Mouse (Mus musculus): ENCODE results near the gene Atp6v0b.
A peak's percentile ranks its signal among the peaks of the same experiment; 100 is the strongest.

The Atp6v0b gene

DNA sequence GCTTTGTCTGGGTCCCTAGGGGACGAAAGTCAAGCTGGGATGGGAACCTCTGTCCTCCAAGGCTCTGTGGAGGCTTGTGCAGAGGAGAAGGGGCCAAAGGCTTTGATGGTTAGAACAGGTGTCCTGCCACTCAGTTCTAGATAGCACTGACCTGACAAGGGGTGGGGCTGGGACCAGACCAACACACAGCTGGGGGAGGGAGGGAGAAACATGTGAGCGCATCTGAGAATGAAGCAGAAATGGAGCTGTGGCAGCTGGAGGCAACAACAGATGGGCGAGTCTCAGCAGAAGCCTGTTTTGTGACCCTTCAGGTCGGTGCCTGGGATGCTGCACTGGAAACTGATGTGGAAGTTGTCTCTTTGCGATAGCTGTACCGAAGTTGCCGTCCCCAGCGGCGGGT, 17.8 kb downstream of the Atp6v0b start:
- no peak for DNase-seq

DNA sequence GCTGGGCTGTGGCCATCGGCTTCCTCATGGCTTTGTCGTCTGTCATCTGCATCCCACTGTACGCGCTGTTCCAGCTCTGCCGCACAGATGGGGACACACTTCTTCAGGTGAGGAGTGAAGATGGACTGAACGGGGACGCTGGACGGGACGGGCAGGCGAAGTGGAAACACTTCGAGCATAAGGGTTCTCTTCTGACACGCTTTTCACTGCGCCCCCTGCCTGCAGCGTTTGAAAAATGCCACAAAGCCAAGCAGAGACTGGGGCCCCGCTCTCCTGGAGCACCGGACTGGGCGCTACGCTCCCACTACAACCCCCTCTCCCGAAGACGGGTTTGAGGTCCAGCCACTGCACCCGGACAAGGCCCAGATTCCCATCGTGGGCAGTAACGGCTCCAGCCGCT, 19.3 kb downstream of the Atp6v0b start:
- DNase-seq, result peak; percentile 47 to 82

DNA sequence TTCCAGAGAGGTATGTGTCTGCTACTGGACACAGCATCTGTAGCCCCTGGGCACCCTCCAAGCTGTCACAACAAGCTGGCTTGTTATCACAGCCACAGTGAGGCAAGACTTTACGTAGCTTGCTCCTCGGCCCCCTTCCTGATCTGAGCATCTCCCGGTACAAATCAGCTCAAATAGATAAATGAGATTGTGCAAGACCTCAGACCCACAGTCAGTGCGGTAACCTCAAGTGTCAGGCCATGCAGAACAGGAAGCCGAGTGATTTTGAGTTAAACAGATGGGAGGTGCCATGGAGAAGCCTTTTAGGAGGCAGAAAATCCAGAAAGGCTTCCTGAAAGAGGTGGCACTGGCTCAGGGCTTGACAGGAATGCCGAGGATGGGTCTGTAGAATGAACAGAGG, 20.1 kb downstream of the Atp6v0b start:
- DNase-seq, result no peak

DNA sequence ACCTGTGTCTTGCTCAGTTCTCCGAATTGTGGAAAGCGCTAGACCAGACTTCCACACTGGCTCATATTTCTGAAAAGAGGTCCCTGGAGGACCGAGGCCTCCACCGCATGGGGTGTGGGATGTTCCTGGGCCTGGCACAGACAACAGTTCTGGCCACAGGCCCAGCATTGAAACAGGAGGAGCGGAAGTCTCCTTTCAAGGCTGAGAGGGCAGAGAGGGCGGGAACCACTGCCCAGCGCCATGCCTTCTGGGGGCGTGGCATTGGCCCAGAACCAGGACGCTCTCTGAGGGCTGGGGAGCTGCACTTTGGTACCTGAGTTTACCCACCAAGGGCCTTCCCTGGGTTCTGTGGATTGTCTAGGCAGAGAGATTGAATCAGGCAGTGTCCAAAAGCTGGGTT, 21.1 kb downstream of the Atp6v0b start:
- peak; percentile 92 to 95 for DNase-seq

DNA sequence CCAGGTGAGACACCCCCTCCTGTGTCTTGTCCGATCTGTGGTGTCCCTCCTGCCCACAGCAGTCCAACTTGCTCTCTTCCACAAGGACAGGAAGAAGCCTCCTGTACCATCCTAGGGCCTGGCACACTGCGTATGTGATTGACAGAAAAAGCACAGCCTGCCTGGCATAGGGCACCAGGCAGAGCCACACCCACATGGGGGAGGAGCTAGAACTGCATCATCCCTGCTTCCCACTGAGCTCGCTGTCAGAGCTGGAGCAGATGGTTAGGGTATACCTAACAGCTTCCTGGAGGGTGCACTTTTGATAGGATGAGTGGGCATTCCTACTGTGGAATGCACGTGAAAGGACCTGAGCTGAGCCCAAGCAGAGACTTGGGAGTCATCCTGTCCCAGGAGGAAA, 24.3 kb downstream of the Atp6v0b start:
- peak in 1 of 2 experiments; percentile 69 for DNase-seq

DNA sequence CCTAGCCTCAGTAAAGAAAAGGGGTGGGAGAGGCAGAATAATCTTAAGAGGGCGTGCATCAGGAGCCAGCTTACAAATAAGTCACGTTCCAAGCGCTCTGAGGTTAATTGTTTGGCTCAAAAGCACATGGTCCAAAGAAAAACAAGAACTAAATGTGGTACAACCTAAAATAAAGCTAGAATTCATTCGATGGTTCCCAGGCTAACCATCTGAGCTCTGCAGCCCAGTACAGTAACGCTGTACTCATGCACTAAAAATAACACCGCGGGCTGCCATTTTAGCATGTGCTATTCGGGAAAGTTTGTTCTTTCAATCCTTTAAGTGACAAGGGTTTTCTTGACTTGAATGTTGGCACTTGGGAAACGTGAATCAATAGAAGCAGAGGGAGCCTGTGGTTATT, 26.6 kb downstream of the Atp6v0b start:
- no peak for DNase-seq

DNA sequence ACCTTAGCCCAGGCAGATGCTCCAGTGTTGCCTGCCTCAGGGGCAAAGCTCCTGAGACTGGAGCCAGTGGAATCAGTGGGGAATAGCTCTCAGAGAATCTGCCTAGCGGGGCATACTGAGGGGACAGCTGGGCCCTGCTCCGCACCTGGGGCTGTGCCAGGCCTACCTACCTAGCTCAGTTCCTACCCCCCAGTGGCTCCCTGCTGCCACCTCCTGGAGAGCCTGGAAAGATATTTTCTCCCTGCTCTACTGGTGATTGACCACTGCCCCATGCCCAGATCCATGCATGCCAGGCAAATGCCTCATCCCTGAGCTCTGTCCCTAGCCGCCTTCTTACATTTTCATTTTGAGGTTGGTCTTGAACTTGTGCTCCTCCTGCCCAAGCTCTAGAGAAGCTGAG, 28.3 kb downstream of the Atp6v0b start:
- peak; percentile 69 to 91 for DNase-seq

DNA sequence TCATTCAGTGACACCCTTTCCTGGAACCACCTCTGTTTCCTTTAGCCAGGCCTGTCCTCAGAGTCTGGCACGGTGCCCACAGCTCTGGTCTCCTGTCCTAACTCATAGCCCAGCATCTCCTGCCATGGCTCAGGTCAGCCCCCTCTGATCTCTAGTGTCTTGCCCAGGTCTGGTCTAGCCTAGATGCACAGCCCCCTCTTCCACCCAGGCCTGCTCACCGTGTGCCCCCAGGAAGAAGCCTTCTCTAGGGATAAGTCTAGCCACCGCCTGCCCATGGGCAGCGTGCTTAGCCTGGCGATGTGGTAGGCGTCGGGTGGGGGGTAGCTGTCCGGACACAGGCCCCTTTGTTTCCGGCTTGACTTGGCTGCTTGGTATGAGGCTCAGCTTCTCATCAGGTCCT, 32.0 kb downstream of the Atp6v0b start:
- DNase-seq, result peak in 1 of 2 experiments; percentile 44

DNA sequence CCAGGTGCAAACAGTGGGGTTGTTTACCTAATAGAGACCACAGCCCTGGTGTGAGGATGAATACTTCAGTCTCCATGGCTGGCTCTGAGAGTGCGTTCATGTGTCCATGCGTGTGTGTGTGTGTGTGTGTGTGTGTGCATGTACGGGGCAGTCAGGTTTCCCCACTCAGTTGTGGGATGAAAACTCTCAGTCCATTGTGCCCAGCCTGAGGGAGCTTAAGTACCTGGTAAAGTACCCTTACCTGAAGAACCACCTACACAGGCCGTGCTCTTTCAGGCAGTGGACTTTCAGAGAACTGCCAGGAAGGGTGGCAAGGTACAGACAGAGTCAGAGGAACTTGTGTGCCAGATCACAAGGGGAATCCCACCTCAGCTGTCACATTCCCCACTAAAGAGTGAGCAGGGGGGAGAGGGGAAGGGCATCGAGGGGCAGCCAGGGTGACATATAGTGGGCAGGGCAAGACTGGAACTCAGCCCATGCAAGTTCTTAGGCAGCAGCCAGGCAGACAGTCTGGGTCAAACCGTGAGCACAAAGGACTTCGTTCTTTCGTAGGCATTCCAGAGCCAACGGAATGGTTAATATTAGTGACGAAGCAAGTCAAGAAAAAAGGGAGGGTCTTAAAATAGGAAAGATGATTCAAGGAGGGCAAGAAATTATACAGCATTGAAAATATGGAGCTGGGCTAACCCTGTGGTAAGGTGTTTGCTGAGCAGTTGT, 34.8 kb downstream of the Atp6v0b start:
- DNase-seq, result peak in 1 of 2 experiments; percentile 44

DNA sequence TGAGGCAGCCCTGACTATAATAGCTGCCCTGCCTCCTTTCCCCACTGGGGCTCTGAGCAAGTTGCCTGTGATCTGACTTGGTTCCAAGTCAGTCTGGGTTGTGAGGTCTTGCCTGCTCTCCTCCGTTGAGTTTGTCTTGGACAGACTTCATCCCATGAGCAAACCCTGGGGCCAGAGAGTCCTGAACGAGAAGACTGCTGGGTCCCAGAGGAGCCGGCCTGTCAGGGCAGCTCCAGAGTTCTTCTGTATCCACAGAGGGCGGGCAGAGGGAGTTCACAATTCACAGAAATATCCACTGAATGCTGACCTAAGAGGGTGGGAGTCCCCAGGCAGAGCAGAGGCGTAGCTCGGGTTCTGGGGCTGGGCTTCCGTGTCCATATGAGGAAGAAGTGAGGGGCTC, 36.3 kb downstream of the Atp6v0b start:
- DNase-seq, result peak in 1 of 2 experiments; percentile 24

DNA sequence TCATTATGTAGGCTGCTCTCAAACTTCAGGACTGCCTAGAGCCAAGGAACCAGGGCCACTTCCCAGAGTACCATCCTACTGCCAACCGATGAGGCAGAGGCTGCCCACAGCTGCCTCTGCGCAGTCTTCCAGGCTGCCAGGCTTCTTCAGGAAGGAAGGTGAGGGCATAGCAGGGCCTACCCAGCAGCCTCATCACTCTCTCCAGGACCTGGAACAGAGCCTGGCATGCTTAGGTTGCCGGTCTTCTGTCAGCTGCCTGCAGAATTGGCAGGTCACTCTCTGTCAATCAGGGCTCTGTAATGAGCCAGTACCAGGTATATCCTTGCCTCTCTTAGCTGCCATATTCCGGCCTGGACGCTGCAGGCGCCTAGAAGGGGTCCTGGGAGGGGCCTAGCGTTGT, 37.0 kb downstream of the Atp6v0b start:
- DNase-seq, result no peak

DNA sequence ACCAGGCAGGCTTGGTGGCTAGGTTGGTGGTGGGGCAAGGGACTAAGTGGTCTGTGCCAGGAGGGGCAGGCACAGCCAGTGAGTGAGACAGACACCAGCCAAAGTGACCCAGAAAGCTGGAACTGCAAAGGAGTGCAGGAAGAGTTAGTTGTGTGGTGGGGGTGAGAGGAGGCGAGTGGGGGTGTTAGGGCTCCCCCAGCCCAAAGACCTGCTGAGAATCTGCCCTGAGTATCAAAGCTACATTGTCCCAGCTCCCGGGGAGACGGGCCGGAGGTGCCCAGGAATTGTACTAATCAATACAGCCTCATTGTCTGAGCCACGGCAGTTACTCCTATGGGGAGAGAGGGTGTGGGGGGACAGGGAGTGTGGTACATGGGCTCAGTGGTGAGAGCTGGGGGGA, 37.6 kb downstream of the Atp6v0b start:
- no peak for DNase-seq

DNA sequence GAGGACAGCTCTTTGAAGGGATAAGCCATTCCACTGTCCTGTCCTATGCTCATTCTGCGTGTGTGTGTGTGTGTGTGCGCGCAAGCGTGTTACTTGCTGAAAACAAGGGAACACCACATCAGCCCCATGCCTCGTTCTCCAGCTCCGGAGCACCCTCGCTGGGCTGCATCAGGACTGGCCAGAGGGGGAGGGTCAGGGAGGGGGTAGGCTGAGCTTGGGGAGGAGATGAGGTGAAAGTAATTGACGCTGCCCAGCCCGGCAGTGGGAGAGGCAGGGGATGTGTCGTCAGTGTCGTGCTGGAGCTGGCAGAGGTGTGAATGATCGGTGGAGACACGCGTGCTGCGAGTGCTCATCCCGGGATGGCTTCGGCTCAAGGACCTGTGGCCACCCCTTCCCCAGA, 38.1 kb downstream of the Atp6v0b start:
- DNase-seq, result no peak

DNA sequence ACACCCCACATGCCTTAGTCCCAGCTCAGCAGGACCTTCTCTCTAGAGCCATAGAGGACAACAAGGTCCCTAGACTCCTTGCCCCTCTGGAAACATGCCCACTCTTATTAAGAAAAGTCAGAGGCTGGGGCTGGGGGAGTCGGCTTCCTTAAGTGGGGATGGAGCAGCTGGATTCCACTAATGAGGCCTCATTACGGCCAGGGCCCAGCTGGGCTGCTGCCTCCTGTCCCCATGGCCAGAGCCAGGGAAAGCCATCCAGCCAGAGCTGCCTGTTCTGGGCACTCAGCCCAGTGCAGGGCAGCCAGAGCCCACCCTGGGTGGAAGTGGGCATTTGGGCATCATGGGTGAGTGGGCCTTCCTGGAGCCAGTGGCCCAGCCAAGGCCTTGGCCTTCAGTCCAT, 40.1 kb downstream of the Atp6v0b start:
- DNase-seq, result no peak

DNA sequence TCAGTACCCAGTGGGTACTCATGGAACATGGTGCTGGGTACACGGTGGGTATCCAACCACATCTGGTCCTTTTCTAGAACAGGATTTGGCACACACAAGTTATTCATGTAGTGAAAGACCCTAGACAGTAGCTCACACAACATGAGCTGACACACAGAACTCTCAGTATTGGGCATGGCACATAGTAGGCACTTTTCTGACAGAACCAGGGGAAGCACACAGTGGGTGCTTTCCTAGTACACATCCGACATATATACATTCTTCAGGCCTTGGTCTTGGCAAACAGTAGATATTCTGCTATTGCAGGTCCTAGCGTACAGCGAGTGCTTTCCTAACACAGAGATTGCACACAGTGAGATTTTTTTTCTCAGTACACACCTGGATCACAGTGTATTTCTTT, 40.9 kb downstream of the Atp6v0b start:
- no peak for DNase-seq

DNA sequence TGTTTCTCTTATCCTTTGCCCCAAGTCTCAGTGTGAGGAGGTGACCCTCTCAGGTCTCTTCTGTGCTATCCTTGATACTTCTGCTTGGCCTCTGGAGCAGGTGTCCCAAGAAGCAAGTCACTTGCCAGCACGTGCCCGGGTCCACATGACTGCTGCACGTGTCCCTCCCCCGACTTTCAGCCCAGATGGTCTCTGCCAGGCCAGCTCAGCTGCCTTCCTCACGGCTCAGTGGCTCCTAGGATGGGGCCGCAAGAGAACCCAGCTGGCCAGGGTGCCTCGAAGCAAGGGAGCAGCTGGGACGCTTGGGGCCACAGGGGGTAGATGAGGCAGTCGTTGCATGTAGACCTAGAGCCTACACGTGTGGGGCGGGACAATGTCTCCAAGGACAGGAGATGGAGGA, 41.8 kb downstream of the Atp6v0b start:
- peak in 1 of 2 experiments; percentile 41 for DNase-seq

DNA sequence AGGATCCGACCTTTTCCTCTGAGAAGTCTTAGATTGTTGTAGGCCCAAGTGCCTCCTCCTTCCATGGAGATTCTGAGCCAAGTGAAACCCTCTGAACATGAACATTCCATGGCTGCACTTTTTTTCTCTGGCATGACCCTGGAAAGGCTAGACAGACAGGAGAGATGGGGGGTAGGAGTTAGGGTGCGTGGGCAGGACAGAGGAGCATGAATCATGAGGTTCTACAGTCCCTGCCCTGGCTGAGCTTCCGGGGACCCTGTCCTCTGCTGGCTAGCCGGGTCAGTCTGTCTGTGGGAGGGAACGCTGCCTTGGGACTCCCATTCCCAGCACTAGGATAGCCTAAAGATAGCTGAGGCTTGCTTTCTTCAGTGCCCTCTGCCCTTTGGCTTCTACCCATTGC, 42.7 kb downstream of the Atp6v0b start:
- no peak for DNase-seq

DNA sequence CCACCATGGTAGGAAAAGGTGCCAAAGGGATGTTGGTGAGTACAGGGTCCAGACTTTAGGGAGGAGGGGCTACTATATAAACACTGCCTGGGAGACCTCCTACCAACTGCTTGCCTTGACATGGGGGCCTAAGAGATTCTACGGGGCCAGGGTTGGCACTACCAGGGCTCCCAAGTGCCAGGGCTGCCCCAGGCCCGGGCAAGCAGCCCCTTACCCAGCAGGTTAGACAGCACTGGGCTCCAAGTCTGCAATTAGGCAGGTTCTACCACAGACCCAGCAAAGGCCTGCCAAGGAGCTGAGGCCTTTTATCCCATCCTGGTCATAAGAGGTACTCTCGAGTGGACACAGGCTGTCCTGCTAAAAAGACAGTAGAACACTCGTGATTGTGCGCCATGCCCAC, 44.0 kb downstream of the Atp6v0b start:
- no peak for DNase-seq

DNA sequence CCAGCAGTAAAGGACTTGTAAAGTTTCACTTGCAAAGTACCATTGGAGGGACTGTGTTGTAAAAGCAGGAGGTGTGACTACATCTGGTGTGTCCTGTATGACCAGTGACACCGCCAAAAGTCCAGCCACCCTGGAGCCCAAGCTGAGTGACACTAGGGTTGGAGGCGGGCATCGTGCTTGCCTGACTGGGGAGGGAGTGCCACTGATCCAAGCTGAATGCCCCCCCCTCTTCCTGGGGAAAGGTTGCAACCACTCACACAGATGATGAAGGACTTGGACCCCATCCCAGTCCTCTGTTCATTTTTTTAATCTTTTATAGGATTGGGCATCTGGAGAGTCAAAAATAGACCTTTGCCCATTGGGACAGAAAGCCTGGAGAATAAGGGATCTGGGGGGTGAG, 45.6 kb downstream of the Atp6v0b start:
- DNase-seq, result peak; percentile 39 to 68

DNA sequence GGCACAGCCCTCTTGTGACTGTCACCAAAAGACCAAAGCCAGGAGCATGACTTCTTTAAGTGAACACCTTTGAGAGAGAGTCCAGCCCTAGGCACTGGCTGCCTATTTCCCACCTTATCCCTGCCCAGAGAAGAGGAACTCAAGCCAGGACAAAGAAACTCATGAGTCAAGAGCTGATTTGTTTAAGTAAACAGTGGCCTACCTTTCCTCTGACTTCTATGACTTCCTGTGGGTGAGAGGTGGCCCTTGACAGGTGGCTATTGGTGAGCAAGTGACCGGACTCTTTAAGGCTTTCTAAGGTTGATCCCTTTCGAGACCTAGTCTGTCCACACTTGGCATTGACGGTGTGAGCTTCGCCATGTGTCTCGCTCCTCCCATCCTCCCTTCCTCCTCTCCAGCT, 46.3 kb downstream of the Atp6v0b start:
- no peak for DNase-seq

DNA sequence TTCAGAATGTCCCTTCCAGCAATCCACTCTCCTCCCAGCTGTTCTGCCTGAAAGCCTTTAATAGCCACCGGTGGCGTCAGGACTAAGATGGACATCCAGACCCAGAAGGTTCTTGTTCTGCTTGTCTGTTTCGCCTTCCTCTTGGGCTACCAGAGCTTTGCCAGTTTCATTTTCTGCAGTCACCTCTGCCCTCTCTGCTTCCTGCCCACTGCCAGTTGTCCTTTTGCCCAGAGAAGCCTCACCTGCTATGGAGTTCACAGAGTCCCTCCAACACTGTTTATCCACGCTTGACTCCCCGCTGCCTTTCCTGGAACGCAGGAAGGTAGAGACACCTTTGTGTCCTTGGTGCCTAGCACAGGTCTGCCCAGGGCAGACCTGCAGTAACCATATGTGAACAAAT, 47.8 kb downstream of the Atp6v0b start:
- DNase-seq, result peak; percentile 74 to 79

DNA sequence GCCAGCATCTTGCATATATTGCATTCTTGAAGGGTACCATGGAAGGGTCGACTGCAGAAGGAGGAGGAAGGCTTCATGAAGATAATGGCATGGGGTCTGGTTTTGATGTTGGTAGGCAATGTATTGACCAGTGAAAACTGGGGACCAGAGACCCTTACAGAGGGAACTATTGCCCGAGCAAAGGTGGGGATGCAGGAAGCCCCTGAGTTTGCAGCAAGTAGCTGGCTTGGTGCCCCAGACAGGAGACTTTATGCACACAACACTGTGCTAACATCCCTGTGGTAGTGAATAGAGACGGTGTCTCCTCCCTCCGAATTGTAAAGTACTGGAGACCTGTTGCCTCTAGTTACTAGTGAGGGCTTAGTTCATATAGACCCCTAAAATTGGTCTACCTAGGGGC, 49.9 kb downstream of the Atp6v0b start:
- DNase-seq, result no peak

DNA sequence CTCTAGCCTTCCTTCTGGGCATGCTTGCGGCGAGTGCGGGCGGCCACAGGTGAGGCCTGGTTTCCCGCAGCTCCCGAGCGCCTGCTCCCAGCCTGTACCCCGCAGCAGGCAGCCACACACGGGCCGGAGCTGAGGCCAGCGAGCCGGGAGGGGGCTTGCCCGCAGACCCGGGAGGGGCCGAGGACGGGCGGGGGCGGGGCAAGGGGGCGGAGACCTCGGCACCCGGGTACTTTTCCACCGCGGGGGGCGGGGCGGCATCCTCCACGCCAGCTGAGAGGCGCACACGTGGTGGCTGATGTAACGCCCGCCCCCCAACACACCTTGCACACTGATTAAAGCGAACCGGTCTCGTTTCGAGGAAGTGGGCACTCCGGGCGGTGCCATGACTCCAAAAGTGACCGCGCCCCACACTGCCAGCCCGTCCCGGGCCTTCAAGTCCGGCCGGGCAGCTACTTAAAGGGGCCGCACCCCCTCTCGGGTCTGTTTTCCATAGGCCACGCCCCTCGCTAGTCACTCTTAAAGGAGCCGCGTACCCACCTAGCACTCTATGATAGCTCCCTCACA, 50.8 kb downstream of the Atp6v0b start:
- peak; percentile 94 to 98 for DNase-seq

DNA sequence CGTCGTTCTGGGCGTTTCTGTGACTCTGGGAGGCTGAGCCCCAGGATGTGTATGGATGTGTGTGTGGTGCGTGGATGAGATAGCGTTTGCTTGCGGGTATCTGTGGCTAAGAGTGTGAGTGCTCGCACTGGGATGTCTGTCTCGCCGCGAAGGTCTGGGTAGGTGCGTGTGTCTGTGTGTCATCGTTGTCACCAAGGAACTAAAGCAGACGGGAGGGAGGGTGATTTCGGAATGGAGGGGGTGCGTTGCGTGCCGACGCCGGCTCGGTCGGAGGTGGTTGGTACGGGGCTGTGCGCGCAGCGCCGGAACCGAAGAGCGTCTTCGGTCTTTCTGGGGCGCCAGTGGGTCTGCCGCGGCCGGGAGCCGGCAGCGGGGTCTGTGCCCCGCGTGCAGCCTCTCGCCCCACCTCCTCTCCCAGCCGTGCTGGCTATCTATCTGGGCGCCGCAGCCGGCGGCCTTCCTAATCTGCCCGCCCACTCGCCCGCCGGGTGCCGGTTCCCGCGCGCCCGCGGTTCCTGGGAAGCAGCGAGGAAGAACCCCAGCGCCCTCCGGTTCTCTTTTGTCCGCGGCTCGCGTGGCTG, 51.5 kb downstream of the Atp6v0b start:
- peak; percentile 22 to 68 for DNase-seq
